Mouse (Mus musculus): ENCODE measurements around the gene Erc2. TPM values are rescaled to one million over a fixed set of nuclear protein-coding genes. Genes with fewer than 3 reads are reported as not detected.

The Erc2 gene
- polyA plus RNA-seq, 1 experiment: 0.89 TPM

GRCm38 (mm10) chr14:27661466-27661865, 39.2 kb downstream of the Erc2 start:
- H3K36me3 ChIP-seq (ENCODE audit: control insufficient read depth, insufficient read depth, low read length): no peaks in the 10 kb centered on the region
- no peak overlapping the region for H3K4me3 ChIP-seq (ENCODE audit: low read depth, low read length)
- peaks cover 7% of the 10 kb centered on the region; the same call in 1 of the 2 replicates for H3K4me1 ChIP-seq (ENCODE audit: control insufficient read depth, insufficient read depth, insufficient read length, low read length)
- TF ChIP-seq POLR2A (IDR thresholded peaks at IDR 0.05; ENCODE audit: low read depth, low read length): no peak
- no peak overlapping the region for H3K27ac ChIP-seq (ENCODE audit: insufficient read depth, low read depth, low read length)
- no peaks in the 10 kb centered on the region for H3K27me3 ChIP-seq (ENCODE audit: control insufficient read depth, insufficient read depth, low read length)
- 39% methylated on average over 4 of the region's 4 CpGs for WGBS

GRCm38 (mm10) chr14:27662251-27662650, 40.0 kb downstream of the Erc2 start:
- no peak for TF ChIP-seq CTCF (IDR thresholded peaks at IDR 0.05; ENCODE audit: extremely low read depth, insufficient read length, insufficient replicate concordance, low read depth, low read length)
- TF ChIP-seq POLR2A (IDR thresholded peaks at IDR 0.05; ENCODE audit: low read depth, low read length): no peak
- Histone ChIP-seq H3K27ac (ENCODE audit: insufficient read depth, low read depth, low read length) (no peak overlapping the region), H3K27me3 (ENCODE audit: control insufficient read depth, insufficient read depth, low read length) (no peaks in the 10 kb centered on the region), H3K4me3 (ENCODE audit: low read depth, low read length) (no peak overlapping the region), H3K36me3 (ENCODE audit: control insufficient read depth, insufficient read depth, low read length) (no peaks in the 10 kb centered on the region), H3K4me1 (ENCODE audit: control insufficient read depth, insufficient read depth, insufficient read length, low read length) (peaks cover 9% of the 10 kb centered on the region; the same call in 1 of the 2 replicates)

- no peaks in the 10 kb centered on the region for H3K36me3 ChIP-seq (ENCODE audit: control insufficient read depth, insufficient read depth, low read length)
- peaks cover 11% of the 10 kb centered on the region for H3K4me1 ChIP-seq (ENCODE audit: control insufficient read depth, insufficient read depth, insufficient read length, low read length)
- H3K27me3 ChIP-seq (ENCODE audit: control insufficient read depth, insufficient read depth, low read length): no peaks in the 10 kb centered on the region
- 32% methylated on average over 11 of the region's 11 CpGs for WGBS
- TF ChIP-seq CTCF (IDR thresholded peaks at IDR 0.05; ENCODE audit: extremely low read depth, insufficient read length, insufficient replicate concordance, low read depth, low read length) (no peak), POLR2A (IDR thresholded peaks at IDR 0.05; ENCODE audit: low read depth, low read length) (no peak)
- peak overlapping the region; percentile 86 for H3K27ac ChIP-seq (ENCODE audit: insufficient read depth, low read depth, low read length)
- no peak overlapping the region for H3K4me3 ChIP-seq (ENCODE audit: low read depth, low read length)
Observed at GRCm38 (mm10) chr14:27667016-27667852, 45.0 kb downstream of the Erc2 start.

GRCm38 (mm10) chr14:27668151-27668550, 45.9 kb downstream of the Erc2 start:
- TF ChIP-seq CTCF (IDR thresholded peaks at IDR 0.05; ENCODE audit: extremely low read depth, insufficient read length, insufficient replicate concordance, low read depth, low read length): no peak
- TF ChIP-seq POLR2A (IDR thresholded peaks at IDR 0.05; ENCODE audit: low read depth, low read length): no peak
- Histone ChIP-seq H3K27me3 (ENCODE audit: control insufficient read depth, insufficient read depth, low read length) (no peaks in the 10 kb centered on the region), H3K36me3 (ENCODE audit: control insufficient read depth, insufficient read depth, low read length) (no peaks in the 10 kb centered on the region), H3K4me3 (ENCODE audit: low read depth, low read length) (no peak overlapping the region), H3K4me1 (ENCODE audit: control insufficient read depth, insufficient read depth, insufficient read length, low read length) (peaks cover 11% of the 10 kb centered on the region), H3K27ac (ENCODE audit: insufficient read depth, low read depth, low read length) (peak overlapping the region; percentile 79)
- 60% methylated on average over 6 of the region's 6 CpGs for WGBS

- Histone ChIP-seq H3K27ac (ENCODE audit: insufficient read depth, low read depth, low read length) (no peak overlapping the region), H3K36me3 (ENCODE audit: control insufficient read depth, insufficient read depth, low read length) (no peaks in the 10 kb centered on the region), H3K4me1 (ENCODE audit: control insufficient read depth, insufficient read depth, insufficient read length, low read length) (peaks cover 11% of the 10 kb centered on the region), H3K4me3 (ENCODE audit: low read depth, low read length) (no peak overlapping the region), H3K27me3 (ENCODE audit: control insufficient read depth, insufficient read depth, low read length) (no peaks in the 10 kb centered on the region)
- 77% methylated on average over 3 of the region's 3 CpGs for WGBS
- TF ChIP-seq CTCF (IDR thresholded peaks at IDR 0.05; ENCODE audit: extremely low read depth, insufficient read length, insufficient replicate concordance, low read depth, low read length) (no peak), POLR2A (IDR thresholded peaks at IDR 0.05; ENCODE audit: low read depth, low read length) (no peak)
Observed at GRCm38 (mm10) chr14:27669939-27670338, 47.7 kb downstream of the Erc2 start.

GRCm38 (mm10) chr14:27672761-27673160, 50.5 kb downstream of the Erc2 start:
- 91% methylated on average over 7 of the region's 7 CpGs for WGBS
- no peak for TF ChIP-seq CTCF (IDR thresholded peaks at IDR 0.05; ENCODE audit: extremely low read depth, insufficient read length, insufficient replicate concordance, low read depth, low read length)
- TF ChIP-seq POLR2A (IDR thresholded peaks at IDR 0.05; ENCODE audit: low read depth, low read length): no peak
- H3K27ac ChIP-seq (ENCODE audit: insufficient read depth, low read depth, low read length): no peak overlapping the region

GRCm38 (mm10) chr14:27674096-27674495, 51.9 kb downstream of the Erc2 start:
- no peak for TF ChIP-seq CTCF (IDR thresholded peaks at IDR 0.05; ENCODE audit: extremely low read depth, insufficient read length, insufficient replicate concordance, low read depth, low read length)
- no peak for TF ChIP-seq POLR2A (IDR thresholded peaks at IDR 0.05; ENCODE audit: low read depth, low read length)
- WGBS: 82% methylated on average over 4 of the region's 4 CpGs
- no peaks in the 10 kb centered on the region for H3K4me1 ChIP-seq (ENCODE audit: control insufficient read depth, insufficient read depth, insufficient read length, low read length)
- H3K27me3 ChIP-seq (ENCODE audit: control insufficient read depth, insufficient read depth, low read length): no peaks in the 10 kb centered on the region
- H3K27ac ChIP-seq (ENCODE audit: insufficient read depth, low read depth, low read length): no peak overlapping the region
- no peak overlapping the region for H3K4me3 ChIP-seq (ENCODE audit: low read depth, low read length)
- H3K36me3 ChIP-seq (ENCODE audit: control insufficient read depth, insufficient read depth, low read length): no peaks in the 10 kb centered on the region

More at GRCm38 (mm10) chr14:27672761-27673160, 50.5 kb downstream of the Erc2 start:
- Histone ChIP-seq H3K36me3 (ENCODE audit: control insufficient read depth, insufficient read depth, low read length) (no peaks in the 10 kb centered on the region), H3K27me3 (ENCODE audit: control insufficient read depth, insufficient read depth, low read length) (no peaks in the 10 kb centered on the region), H3K4me1 (ENCODE audit: control insufficient read depth, insufficient read depth, insufficient read length, low read length) (peaks cover 3% of the 10 kb centered on the region), H3K4me3 (ENCODE audit: low read depth, low read length) (no peak overlapping the region)
